Mouse (Mus musculus) C2C12 (cell line): ENCODE results near the gene Isca2. TPM values are rescaled to one million over a fixed set of nuclear protein-coding genes. Genes with fewer than 3 reads are reported as not detected.

Experiments
- H3K27me3 ChIP-seq: one replicate; pipeline ENCODE4 v1.6.1; 2011; ENCODE audit not compliant: control insufficient read depth, insufficient read depth, insufficient read length
- H3K36me3 ChIP-seq: one replicate; pipeline ENCODE4 v1.6.1; 2011; ENCODE audit not compliant: control insufficient read depth, insufficient read depth
- H3K4me3 ChIP-seq: one replicate; pipeline ENCODE4 v1.5.1; 2011; ENCODE audit warnings: mild to moderate bottlenecking, control low read depth; ENCODE audit not compliant: poor library complexity, insufficient read depth, severe bottlenecking
- H3K79me2 ChIP-seq: one replicate; pipeline ENCODE4 v1.6.1; 2011; ENCODE audit not compliant: control insufficient read depth, insufficient read depth
- H3K79me3 ChIP-seq: one replicate; pipeline ENCODE4 v1.6.1; 2011; ENCODE audit warnings: low read depth, control low read depth
- H3ac ChIP-seq: one replicate; pipeline ENCODE3; 2011; ENCODE audit warnings: low read depth; ENCODE audit not compliant: control insufficient read depth, insufficient read length
- CEBPB ChIP-seq: IDR thresholded peaks from one replicate; pipeline ENCODE4 v1.6.1; 2011; ENCODE audit warnings: low read depth, mild to moderate bottlenecking, control low read depth, moderate library complexity
- CTCF ChIP-seq: IDR thresholded peaks from one replicate; pipeline ENCODE4 v1.5.1; 2011; ENCODE audit not compliant: control insufficient read depth, insufficient read depth, insufficient read length
- FOSL1 ChIP-seq: IDR thresholded peaks from one replicate; pipeline ENCODE4 v1.8.0; 2011; ENCODE audit warnings: mild to moderate bottlenecking, low read length; ENCODE audit not compliant: poor library complexity, insufficient read depth, severe bottlenecking
- MAX ChIP-seq: IDR thresholded peaks from one replicate; pipeline ENCODE4 v1.6.1; 2011; ENCODE audit warnings: mild to moderate bottlenecking, control low read depth
- MYOD1 ChIP-seq: IDR thresholded peaks from one replicate; pipeline ENCODE4 v1.6.1; 2011; ENCODE audit warnings: low read depth; ENCODE audit not compliant: control insufficient read depth, insufficient read length
- MYOG ChIP-seq: IDR thresholded peaks from one replicate; pipeline ENCODE4 v1.6.1; 2011; ENCODE audit not compliant: control insufficient read depth, insufficient read length; ENCODE audit errors: extremely low read depth
- USF1 ChIP-seq: IDR thresholded peaks from one replicate; pipeline ENCODE4 v1.6.1; 2011; ENCODE audit warnings: low read depth, mild to moderate bottlenecking, control low read depth, moderate library complexity
- polyA plus RNA-seq: library from polyadenylated mRNA; unstranded; fragments of >200 nt; fragmentation: generic; extraction: Trizol; gene quantifications from one replicate; pipeline ENCODE4 v1.2.1, GENCODE M21; 2012; ENCODE audit warnings: missing spikeins

The Isca2 gene
- polyA plus RNA-seq, 1 experiment = 44.1 TPM

DNA sequence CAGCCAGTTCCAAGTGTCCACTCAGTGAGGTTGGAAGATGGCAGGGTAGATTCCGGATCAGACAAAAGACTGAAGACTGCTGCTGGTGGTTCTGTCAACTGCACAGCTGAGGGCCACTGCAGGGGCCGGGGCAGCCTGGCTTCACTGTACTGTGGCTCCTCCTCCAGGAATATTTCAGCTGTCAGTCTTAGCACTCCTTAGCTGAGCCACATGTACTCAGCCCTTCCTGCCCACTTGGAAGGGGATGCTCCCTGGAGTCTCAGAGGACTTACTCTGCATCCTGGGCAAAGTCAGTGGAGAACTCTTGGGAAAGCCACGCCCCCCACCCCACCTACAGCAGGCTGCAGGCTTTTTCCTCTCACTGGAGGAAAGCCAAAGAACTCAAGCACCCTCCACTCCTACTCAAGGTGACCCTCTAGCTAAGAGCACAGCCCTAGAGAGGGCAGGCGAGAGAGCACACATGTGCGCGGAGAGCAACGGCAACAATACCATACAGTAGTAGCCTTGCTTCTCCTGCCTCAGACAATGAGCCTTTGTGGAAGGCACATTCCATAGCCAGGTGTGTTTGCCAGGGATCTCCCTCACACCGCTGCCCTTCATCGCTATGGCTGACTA, 32.3 kb downstream of the Isca2 start:
- no peaks in the 10 kb centered on the region for H3K79me3 ChIP-seq
- no peaks in the 10 kb centered on the region for H3K27me3 ChIP-seq
- H3K36me3 ChIP-seq = peaks cover 56% of the 10 kb centered on the region
- H3ac ChIP-seq = no peak overlapping the region
- TF ChIP-seq MYOD1 (no peak), MYOG (no peak), FOSL1 (no peak), CTCF (no peak), MAX (no peak), USF1 (no peak), CEBPB (no peak)
- no peak overlapping the region for H3K4me3 ChIP-seq
- H3K79me2 ChIP-seq = no peaks in the 10 kb centered on the region

DNA sequence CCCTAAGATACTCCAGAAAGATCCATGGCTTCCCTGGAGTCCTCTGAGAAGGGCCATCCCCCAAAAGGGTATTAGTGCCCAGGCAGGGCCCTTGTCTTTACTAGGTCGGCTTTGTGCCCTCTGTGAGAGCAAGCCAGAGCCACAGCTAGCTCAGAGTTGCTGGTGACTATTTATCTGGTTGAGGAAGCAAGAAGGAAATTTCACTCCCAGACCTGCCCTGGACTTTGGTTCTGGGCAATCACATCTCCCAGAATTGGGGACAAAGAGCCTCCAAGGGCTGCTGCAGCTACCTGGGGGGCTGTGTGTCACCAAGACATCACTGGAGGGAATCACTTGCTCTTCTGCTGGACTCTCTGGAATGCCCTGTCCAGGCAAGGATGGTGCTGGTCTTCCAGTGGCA, 33.0 kb downstream of the Isca2 start:
- Histone ChIP-seq H3K79me3 (no peaks in the 10 kb centered on the region), H3ac (no peak overlapping the region)

DNA sequence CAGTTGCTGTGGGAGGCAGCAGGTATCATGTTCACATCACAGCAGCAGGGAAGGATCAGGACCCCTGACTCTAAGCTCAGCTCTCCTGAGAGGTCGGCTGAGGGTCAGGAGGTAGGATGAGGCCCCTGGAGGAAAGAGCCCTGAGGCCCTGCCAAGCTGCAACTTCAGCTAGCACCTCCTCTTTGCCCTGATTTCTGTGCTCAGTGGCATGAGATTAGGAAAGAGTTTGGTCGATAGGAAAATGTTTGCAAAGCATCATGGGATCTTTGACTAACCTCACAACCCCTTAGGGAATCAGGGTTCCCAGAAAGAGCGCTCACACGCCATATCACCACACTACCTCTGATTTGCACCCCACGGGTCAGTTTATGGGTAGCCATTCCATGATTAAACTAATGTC, 33.7 kb downstream of the Isca2 start:
- H3K4me3 ChIP-seq = no peak overlapping the region
- no peak overlapping the region for H3ac ChIP-seq
- H3K79me2 ChIP-seq = no peaks in the 10 kb centered on the region
- peaks cover 43% of the 10 kb centered on the region for H3K36me3 ChIP-seq
- TF ChIP-seq MYOG (no peak), FOSL1 (no peak)
- H3K79me3 ChIP-seq = no peaks in the 10 kb centered on the region
- H3K27me3 ChIP-seq = no peaks in the 10 kb centered on the region

More for the DNA sequence above, 33.0 kb downstream of the Isca2 start:
- no peak for TF ChIP-seq CTCF
- TF ChIP-seq MYOD1 = no peak
- TF ChIP-seq MAX = no peak
- TF ChIP-seq MYOG = no peak
- no peak for TF ChIP-seq CEBPB
- no peak for TF ChIP-seq FOSL1
- TF ChIP-seq USF1 = no peak
- Histone ChIP-seq H3K79me2 (no peaks in the 10 kb centered on the region), H3K27me3 (no peaks in the 10 kb centered on the region), H3K4me3 (no peak overlapping the region), H3K36me3 (peaks cover 49% of the 10 kb centered on the region)

DNA sequence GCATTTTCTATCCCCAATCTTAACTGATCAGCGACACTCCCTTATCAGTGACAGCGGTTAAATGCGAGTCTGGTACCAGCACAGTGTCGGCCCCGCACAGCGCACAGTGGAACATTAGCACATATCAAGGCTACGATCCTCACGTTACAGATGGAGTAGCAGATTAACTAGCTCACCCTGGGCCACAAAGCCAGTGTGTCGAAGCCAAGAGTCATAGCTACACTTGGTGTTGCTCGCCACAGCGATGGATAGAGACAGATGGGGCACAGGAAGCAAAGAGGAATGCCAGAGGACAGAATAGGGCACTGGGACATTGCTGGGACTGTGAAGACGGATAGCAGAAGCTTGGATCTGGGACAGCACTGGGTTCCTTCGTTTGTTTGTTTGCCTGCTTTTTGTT, 34.3 kb downstream of the Isca2 start:
- TF ChIP-seq CTCF (no peak), MYOG (no peak), USF1 (no peak), MYOD1 (no peak), MAX (no peak), CEBPB (no peak), FOSL1 (no peak)
- H3K36me3 ChIP-seq = peaks cover 39% of the 10 kb centered on the region
- no peaks in the 10 kb centered on the region for H3K27me3 ChIP-seq
- no peak overlapping the region for H3K4me3 ChIP-seq
- no peaks in the 10 kb centered on the region for H3K79me2 ChIP-seq
- no peaks in the 10 kb centered on the region for H3K79me3 ChIP-seq
- H3ac ChIP-seq = no peak overlapping the region

DNA sequence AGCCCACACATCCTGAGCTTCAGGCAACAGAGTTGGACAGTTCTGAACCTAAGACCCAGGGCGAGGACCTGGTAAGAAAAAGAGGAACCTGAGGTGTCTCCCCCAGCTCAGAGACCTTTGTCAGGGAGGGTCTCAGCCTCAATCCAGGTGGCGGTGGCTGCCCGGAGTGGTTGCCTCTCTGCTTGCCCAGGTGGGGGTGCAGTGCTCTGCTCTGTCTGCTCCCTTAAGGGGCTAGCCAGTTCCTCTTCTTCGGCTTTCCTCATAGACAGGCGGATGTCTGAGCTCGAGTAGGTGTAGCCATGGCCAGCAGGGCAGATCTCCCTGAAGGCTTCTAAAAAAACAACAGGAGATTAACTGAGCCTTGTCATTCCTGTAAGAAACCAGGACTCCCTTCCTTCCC, 36.0 kb downstream of the Isca2 start:
- TF ChIP-seq CTCF (no peak), MYOD1 (no peak), CEBPB (no peak), USF1 (no peak), MAX (no peak), FOSL1 (no peak)
- H3K36me3 ChIP-seq = peaks cover 28% of the 10 kb centered on the region
- H3K79me3 ChIP-seq = no peaks in the 10 kb centered on the region
- H3ac ChIP-seq = no peak overlapping the region
- no peaks in the 10 kb centered on the region for H3K27me3 ChIP-seq
- H3K4me3 ChIP-seq = no peak overlapping the region
- H3K79me2 ChIP-seq = no peaks in the 10 kb centered on the region

DNA sequence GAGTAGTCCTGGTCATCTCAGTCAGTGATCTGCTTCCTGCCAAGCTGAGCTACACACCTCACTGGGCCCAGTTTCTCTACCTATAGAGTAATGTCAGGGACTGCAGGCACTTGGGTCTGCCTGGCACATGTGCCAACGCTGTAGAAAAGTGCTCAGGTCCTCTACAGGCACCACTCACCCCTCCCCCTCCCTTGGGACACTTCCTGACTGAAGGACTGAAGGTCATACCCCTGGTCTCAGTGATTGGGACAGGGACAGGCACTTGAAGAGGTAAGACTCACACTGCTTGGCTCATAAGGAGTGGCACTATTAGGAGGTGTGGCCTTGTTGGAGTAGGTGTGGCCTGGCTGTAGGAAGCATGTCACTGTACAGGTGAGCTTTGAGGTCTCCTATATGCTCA, 37.8 kb downstream of the Isca2 start:
- peaks cover 25% of the 10 kb centered on the region for H3K36me3 ChIP-seq
- H3K79me3 ChIP-seq = no peaks in the 10 kb centered on the region
- H3K79me2 ChIP-seq = no peaks in the 10 kb centered on the region
- TF ChIP-seq MYOG (no peak), MYOD1 (no peak), FOSL1 (no peak), MAX (no peak)
- no peak overlapping the region for H3ac ChIP-seq
- H3K27me3 ChIP-seq = no peaks in the 10 kb centered on the region
- no peak overlapping the region for H3K4me3 ChIP-seq
